Mouse (Mus musculus) heart, postnatal 0 days (tissue): ENCODE measurements around the gene Serpinb1c.

Source experiments
- CTCF ChIP-seq: IDR thresholded peaks from 2 replicates; pipeline ENCODE4 v1.5.1; 2016; ENCODE audit warnings: antibody characterized with exemption, control low read depth, low read depth
- EP300 ChIP-seq: IDR thresholded peaks from 2 replicates; pipeline ENCODE4 v1.6.1; 2016; ENCODE audit warnings: antibody characterized with exemption, low read depth

- TF ChIP-seq CTCF: peak; percentile 99
- no peak for TF ChIP-seq EP300
These were observed 5.3 kb upstream of the Serpinb1c start for GRCm38 (mm10) chr13:32903211-32903873.
